Mouse (Mus musculus): ENCODE data around the gene Slc5a5.

GRCm38 (mm10) chr8:70849333-70849990 is 43.1 kb downstream of the Slc5a5 start:
- TF ChIP-seq CTCF (IDR thresholded peaks at IDR 0.05; ENCODE audit: low read depth) (no peak), EP300 (IDR thresholded peaks at IDR 0.05; ENCODE audit: low read depth) (no peak)

Data from liver, embryonic 14.5 days (tissue).